Mouse (Mus musculus): ENCODE data around the gene Dynlt3.
"Not testable (repeated sequence)": the region's sequence is repeated elsewhere in the genome, so short reads cannot be mapped to it uniquely, and the experiment has no call there.

Dynlt3 gene

DNA sequence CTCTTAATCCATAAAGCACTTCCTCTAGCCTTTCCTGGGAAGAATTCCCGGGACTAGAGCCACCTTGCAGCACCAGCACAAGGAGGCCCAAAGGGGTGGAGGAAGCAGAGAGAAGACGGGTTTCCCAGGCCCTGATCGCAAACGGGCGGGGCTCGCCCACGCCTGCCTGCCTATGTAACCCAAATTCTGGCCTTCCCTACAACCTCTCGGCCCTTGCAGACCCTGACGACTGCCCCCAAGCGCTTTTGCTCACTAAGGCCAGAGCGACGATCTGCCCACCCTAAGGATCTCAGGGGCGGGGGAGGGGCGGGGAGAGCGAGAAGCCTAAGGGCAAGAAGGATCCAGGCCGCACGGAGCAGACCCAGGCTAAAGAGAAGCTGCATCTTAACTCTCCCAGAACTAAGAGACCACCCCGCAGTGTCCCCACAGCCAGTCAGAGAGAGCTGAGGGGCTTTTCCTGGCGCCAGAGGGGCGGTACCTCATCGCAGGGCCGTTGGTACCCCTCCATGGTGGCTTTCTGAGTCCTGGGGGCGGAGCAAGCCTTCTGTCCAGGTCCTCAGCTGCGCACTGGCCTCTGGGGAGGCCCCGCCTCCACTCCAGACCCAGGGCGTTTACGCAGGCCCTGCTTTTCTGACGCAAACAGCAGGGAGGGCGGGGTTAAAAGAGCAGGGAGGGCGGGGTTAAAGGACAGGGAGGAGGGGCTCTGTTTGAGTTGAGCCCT is at the start of gene Dynlt3:
Dynlt3 (minus strand) TSS at position 613 of the 721 bp plus-strand sequence.
- peak; percentile 65 for DNase-seq (ENCODE audit: low read depth)

DNA sequence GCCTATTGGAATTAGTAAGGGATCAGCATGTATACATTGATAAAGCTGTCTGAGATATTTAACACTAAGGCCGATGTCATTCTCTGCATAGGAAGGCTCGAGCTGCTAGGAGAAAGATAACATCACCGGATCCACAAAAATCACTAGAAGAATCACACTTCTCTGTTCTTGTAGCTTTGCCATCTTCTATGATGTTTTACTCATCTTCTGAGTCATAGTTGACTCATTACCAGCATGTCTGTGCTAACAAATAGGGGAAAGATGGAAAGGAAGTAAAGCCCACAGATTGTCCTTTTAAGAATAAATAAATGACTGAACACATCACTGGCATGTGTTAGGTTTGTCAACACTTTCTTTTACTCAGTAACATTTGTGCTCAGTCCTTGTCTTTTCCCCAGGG is 37.0 kb upstream of the Dynlt3 start:
- DNase-seq (ENCODE audit: low read depth) = no peak

DNA sequence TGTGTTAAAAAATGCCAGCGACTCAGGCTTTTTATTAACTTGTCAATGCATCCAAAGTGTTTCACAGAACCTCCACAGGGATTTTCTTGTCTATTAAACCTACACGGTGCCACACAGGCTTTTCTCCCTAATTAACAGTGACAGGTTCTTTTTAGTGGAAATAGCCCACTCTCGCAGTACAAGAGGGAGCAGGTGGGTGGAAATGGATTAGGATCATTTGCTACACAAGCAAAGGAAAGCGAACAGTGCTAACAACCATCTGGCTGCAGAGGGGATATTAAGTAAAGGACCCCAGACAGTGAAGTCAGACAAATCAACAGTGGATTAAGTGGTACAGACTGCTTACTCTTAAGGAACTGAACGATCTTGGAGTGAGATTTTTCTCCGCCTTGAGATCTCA is 33.2 kb upstream of the Dynlt3 start:
- no peak for DNase-seq (ENCODE audit: low read depth)

DNA sequence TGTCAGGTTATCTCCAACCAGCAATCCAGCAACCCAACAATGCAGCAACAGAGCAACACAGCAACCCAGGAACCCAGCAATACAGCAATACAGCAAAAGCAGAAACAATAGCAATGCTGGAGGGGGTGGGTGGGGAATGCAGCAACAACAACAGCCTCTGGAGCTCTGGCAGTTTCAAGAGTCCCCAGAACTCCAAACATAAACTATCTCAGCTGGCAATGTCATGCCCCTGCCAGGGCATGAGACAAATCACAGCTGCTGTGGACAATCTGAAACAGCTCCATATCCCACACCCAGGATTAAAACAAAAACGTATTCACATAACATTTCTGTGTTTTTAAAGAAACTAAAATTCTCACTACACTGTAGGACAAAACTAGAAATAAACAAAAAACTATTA is 9.2 kb upstream of the Dynlt3 start:
- no peak for DNase-seq (ENCODE audit: low read depth)

DNA sequence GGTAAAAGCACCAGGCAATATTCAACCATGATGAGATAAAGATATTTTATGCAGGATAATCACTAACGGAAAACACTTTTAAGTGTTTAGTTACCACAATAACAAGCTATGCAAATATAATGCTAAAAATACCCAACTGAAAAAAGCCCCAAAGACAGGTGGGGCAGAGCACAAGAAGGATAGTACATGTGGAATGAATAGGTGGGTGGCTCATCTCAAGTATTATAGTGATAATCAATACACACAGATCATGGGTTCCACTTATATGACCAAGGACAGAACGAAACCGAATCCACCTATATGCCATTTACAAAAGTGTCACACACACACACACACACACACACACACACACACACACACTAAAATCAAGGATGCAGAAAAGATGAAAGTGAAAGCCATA is 8.6 kb upstream of the Dynlt3 start:
- DNase-seq (ENCODE audit: low read depth) = no peak

DNA sequence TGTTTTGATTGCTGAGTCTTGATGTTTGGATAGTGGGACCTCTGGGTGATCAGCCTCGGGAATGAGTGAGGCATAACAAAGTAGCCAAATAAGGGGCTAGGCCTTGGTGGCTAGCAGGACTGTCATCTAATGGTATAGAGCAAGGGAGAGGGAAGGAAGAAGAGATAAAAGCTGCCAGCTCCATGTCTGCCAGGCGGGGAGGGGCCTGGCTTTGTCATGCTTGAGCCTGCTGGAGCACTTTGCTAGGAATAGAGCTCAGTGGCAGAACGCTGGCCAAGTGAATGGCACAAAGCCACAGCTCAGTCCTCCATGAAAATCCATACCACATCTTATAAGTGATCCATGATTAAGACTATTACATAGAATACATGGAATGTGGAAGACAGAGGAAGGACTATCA is 10.0 kb downstream of the Dynlt3 start:
- no peak for DNase-seq (ENCODE audit: low read depth)

DNA sequence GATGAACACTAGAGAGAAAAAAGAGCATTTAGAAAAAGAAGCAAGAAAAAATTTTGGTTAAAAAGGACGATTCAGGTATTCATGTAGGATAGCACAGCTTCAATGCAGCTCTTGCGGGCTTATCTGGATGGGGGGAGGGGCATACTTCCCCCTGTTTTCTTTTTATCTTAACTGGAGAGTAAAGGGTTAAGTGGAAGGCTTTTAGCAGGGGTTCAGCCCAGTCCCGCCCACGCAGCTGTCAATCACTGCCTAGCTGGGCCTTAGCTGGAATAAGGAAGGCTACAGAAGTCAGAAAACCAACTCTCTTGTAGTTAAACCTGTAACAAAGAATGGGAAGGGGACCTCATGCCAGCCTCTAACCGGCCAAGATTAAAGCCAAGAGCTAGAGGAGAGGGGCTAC is 22.2 kb downstream of the Dynlt3 start:
- not testable (repeated sequence) for DNase-seq (ENCODE audit: low read depth)

DNA sequence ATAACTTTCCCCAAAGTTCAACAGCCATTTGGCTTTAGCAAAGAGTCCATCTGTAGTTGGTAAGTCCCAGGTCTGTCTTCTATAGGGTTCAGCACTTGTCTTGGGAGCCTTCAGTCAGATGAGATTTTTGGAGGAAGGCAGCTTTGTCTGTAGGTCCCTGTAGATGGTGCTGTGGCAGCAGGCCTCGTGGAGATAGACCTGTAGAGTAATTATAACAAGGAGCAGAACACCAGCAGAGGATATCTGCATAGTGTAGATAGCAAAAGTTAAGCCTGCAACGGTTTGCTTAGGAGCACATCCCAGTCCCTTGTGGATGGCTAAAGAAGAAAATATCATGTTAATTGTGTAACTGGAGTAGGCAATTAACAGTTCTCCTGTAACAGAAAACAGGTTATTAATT is 22.7 kb downstream of the Dynlt3 start:
- DNase-seq (ENCODE audit: low read depth) = not testable (repeated sequence)
